Mouse (Mus musculus) liver, embryonic 14.5 days (tissue): ENCODE data around the gene Igfbp4. TPM values are rescaled to one million over a fixed set of nuclear protein-coding genes. Genes with fewer than 3 reads are reported as not detected.

Experiments
- ATAC-seq: fragments of 200-750 bp; cut with Nextera tagmentation; 2 replicates; pipeline ENCODE4 v1.8.0; 2017; ENCODE audit warnings: moderate number of reproducible peaks, mild to moderate bottlenecking, moderate library complexity; ENCODE audit not compliant: insufficient read depth
- DNase-seq, 3 experiments: peaks; one replicate each; pipeline ENCODE4 v3.0.0-alpha.2; 2012 to 2013; ENCODE audit warnings: low read depth in 3 of 3, low spot score in 3 of 3
- H3K27ac ChIP-seq: fragments of 300-500 bp; sonication (generic); 2 replicates; pipeline ENCODE4 v1.5.1; 2014; ENCODE audit warnings: moderate library complexity, mild to moderate bottlenecking, control low read depth, inconsistent platforms
- H3K27me3 ChIP-seq: fragments of 300-500 bp; sonication (generic); 2 replicates; pipeline ENCODE4 v1.6.1; 2014; ENCODE audit warnings: mild to moderate bottlenecking, low read length, moderate library complexity; ENCODE audit not compliant: control insufficient read depth, insufficient read depth
- H3K36me3 ChIP-seq: fragments of 300-500 bp; sonication (generic); replicated peaks from 2 replicates; pipeline ENCODE4 v1.6.1; 2014; ENCODE audit warnings: low read depth; ENCODE audit not compliant: control insufficient read depth, insufficient read depth
- H3K4me1 ChIP-seq, 2 experiments: fragments of 200-500 bp in 1 of 2; fragments of 300-500 bp in 1 of 2; sonication (generic) in 1 of 2; replicated peaks; 2 replicates each; pipeline ENCODE4 v1.6.1; 2012 to 2014; ENCODE audit warnings: antibody characterized with exemption in 1 of 2, inconsistent platforms in 1 of 2, low read length in 1 of 2; ENCODE audit not compliant: control insufficient read depth in 2 of 2, insufficient read depth in 2 of 2
- H3K4me2 ChIP-seq: fragments of 300-500 bp; sonication (generic); 2 replicates; pipeline ENCODE4 v1.6.1; 2014; ENCODE audit warnings: low read depth, mild to moderate bottlenecking, control low read depth, moderate library complexity
- H3K4me3 ChIP-seq, 2 experiments: fragments of 200-500 bp in 1 of 2; fragments of 300-500 bp in 1 of 2; sonication (generic) in 1 of 2; 2 replicates each; pipeline ENCODE4 v1.5.1; 2012 to 2014; ENCODE audit warnings: low read depth in 2 of 2, low read length in 2 of 2, mild to moderate bottlenecking in 2 of 2, control low read depth in 1 of 2, inconsistent platforms in 1 of 2, moderate library complexity in 1 of 2; ENCODE audit not compliant: insufficient read depth in 1 of 2
- H3K9ac ChIP-seq: fragments of 300-500 bp; sonication (generic); replicated peaks from 2 replicates; pipeline ENCODE4 v1.6.1; 2014; ENCODE audit warnings: mild to moderate bottlenecking, control low read depth, moderate library complexity
- H3K9me3 ChIP-seq: fragments of 300-500 bp; sonication (generic); 2 replicates; pipeline ENCODE4 v1.6.1; 2016; ENCODE audit warnings: low read length, mixed read lengths; ENCODE audit not compliant: control insufficient read depth
- CTCF ChIP-seq: IDR thresholded peaks from 2 replicates; pipeline ENCODE4 v1.5.1; 2016; ENCODE audit warnings: antibody characterized with exemption, low read depth, control low read depth
- EP300 ChIP-seq: IDR thresholded peaks from 2 replicates; pipeline ENCODE4 v1.6.1; 2016; ENCODE audit warnings: antibody characterized with exemption, low read depth
- WGBS: fragments of 180-500 bp; shearing (Covaris S2); extraction: QIAGEN DNeasy Blood & Tissue Kit; methylation state at CpG from one replicate; pipeline ENCODE4 v1.1.7; 2014; ENCODE audit not compliant: insufficient replicate concordance; 5-methylcytosine and 5-hydroxymethylcytosine counted together
- polyA plus RNA-seq, 2 experiments: library from polyadenylated mRNA; depleted of rRNA in 1 of 2; stranded (reverse) in 1 of 2; unstranded in 1 of 2; fragments of >200 nt; fragmentation: Nextera tagmentation in 1 of 2; extraction: Ambion mirVana in 1 of 2; gene quantifications; 2 replicates each; pipeline versions ENCODE4 v1.2.1 to v1.2.3; 2012 to 2014

Igfbp4 gene
- polyA plus RNA-seq, 2 experiments, result 71.4 to 115 TPM

DNA sequence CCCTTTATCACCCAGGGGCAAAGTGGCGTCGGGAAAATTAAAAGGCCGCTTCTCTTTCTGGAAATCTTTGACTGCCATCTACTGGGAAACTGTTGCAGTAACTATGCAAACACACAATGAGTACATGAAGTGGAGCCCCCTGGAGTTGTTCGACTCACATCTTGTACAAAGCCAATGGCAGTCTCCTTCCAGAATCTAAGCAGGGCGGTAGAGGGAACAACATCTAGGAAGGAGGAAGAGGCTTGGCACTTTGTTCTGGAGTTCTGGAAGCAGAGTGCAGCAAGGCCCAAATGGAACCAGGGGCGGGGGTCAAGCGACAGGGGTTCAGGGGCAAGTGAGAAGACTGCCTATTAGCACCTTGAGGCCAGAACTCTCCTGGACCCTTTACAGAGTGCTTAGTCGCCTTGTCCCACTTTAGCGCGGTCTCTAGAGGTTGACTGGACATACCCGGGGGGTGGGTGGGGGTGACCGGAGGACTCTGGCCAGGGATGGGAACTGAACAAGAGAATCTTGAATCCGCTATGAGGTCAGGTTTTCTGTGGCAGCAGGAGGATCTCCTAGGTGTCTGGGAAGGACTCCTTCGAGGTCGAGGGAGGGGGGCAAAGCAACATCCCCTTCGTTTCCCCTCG lies 584 bp upstream of the Igfbp4 start:
- Histone ChIP-seq H3K4me1 (peaks cover 0 to 13% of the 10 kb centered on the region in 2 experiments; a peak in 2 of 4 replicates), H3K4me2 (peak overlapping the region; percentile 63)
- DNase-seq, result no peak

DNA sequence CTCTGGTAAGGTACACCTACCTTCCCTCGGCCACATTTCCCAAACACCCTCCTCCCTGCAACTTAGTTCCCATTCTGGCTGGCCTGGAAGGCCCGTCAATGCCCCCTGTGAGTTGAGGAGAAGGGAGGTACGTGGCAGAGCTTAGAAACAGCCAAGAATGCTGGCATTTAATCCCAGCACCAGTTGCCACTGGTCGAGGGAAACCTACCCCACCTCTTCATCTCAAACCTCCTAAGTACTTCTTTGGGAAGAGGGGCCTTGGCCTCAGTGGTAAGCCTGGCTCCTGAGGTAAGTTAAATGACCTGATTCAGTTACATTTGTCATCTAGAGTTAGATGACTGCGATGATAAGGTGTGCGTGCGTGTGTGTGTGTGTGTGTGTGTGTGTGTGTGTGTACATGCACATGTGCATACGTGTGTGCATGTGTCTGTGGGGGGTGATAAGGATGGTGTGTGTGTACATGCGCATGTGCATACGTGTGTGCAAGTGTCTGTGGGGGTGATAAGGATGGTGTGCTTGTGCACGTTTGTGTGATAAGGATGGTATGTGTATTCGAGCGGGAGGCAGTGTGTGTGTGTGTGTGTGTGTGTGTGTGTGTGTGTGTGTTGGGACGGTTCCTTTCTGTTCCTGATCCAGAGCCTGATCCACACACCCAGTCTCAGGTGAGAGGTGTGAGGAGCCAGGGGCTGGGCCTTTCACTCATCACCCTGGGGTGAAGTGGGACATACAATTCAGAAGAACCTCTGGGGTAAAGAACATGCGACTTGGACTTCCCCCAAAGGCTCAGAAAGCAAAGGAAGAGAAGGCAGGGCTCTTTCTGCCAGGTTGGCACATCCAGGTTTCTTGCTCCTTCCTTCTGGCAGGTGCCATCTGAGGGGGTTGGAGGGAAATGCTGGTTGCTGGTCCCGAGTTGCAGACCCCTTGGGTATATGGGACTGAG lies 1.1 kb downstream of the Igfbp4 start:
- Histone ChIP-seq H3K9me3 (no peaks in the 10 kb centered on the region), H3K27me3 (peaks cover 39% of the 10 kb centered on the region), H3K4me1 (peaks cover 0 to 14% of the 10 kb centered on the region in 2 experiments; a peak in 2 of 4 replicates), H3K4me3 (peak overlapping the region; percentile 64 to 72), H3K27ac (peak overlapping the region; percentile 33), H3K4me2 (peak overlapping the region; percentile 63), H3K36me3 (no peaks in the 10 kb centered on the region), H3K9ac (peak overlapping the region; percentile 20)
- DNase-seq, result no peak
- TF ChIP-seq CTCF (no peak), EP300 (no peak)
- WGBS, result 5% methylated on average over 16 of the region's 16 CpGs
- ATAC-seq, result no peak

More for the DNA sequence above, 584 bp upstream of the Igfbp4 start:
- WGBS, result 1% methylated on average over 17 of the region's 17 CpGs
- TF ChIP-seq CTCF, result peak; percentile 50
- TF ChIP-seq EP300, result no peak
- Histone ChIP-seq H3K4me3 (peak overlapping the region; percentile 64 to 72), H3K27ac (no peak overlapping the region), H3K9ac (no peak overlapping the region), H3K36me3 (no peaks in the 10 kb centered on the region), H3K9me3 (no peaks in the 10 kb centered on the region), H3K27me3 (peaks cover 39% of the 10 kb centered on the region)
- ATAC-seq, result no peak

DNA sequence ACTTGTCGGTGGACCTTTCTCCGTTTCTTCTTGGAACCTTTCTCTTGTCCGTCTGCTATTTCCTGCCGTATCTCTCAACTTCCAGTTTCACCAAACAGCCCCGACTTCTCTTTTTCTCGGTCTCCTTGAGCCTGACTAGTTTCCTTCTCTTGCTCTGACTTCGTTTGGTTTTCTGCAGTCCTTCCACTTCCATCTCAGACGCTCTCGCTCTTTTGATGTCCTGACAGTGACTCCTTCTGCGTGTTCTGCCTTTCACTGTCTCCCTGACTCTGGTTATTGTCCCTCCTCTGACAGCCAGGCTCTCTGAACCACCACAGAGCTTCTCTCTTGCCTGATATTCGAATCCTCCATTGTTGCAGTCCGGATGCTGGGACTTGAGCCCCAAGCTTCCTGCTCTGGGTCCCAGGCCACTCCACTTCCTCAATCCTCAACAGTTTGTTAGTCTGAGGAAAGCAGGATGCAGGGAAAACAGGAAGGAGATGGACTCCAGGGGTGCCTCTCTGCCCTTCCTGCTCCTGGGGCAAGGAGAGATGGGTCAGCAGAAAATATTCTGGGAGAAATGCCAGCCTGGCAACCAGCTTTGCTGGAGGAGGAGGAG lies 1.9 kb downstream of the Igfbp4 start:
- Histone ChIP-seq H3K9me3 (no peaks in the 10 kb centered on the region), H3K4me2 (peak overlapping the region; percentile 63), H3K27ac (peak overlapping the region; percentile 33), H3K4me3 (peak overlapping the region; percentile 64 to 72), H3K27me3 (peaks cover 39% of the 10 kb centered on the region), H3K36me3 (no peaks in the 10 kb centered on the region), H3K4me1 (peaks cover 0 to 14% of the 10 kb centered on the region in 2 experiments; a peak in 2 of 4 replicates), H3K9ac (peak overlapping the region; percentile 9; the same call in 1 of the 2 replicates)
- DNase-seq (no peak), ATAC-seq (no peak)
- 8% methylated on average over 12 of the region's 12 CpGs for WGBS
- TF ChIP-seq CTCF (no peak), EP300 (no peak)

DNA sequence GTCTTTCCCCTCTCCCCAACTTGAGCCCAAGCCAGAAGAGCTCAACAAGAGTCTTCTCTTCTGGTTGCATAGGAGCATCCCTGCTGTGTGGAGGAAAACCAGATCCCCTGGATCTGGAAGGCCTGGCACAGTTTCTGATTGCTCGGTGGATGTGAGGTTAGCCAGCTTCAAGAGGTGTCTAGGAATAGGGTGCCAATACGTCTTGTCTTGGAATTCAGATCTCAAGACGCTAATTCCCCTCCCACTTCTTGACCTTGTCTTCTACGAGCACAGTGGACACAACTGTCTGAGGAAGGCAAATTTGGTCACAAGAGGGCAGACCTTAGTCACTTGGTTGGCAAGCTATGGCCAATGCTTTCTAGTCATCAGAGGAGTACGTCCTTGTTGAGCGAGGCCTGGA lies 2.6 kb downstream of the Igfbp4 start:
- Histone ChIP-seq H3K9ac (no peak overlapping the region), H3K4me3 (no peak overlapping the region), H3K9me3 (no peaks in the 10 kb centered on the region), H3K36me3 (no peaks in the 10 kb centered on the region; the same call in 1 of the 2 replicates), H3K27ac (no peak overlapping the region), H3K27me3 (peaks cover 39% of the 10 kb centered on the region), H3K4me1 (peaks cover 0 to 14% of the 10 kb centered on the region in 2 experiments; a peak in 2 of 4 replicates), H3K4me2 (peak overlapping the region; percentile 46)
- DNase-seq (no peak), ATAC-seq (no peak)
- TF ChIP-seq CTCF (no peak), EP300 (no peak)
- WGBS, result 55% methylated on average over 6 of the region's 6 CpGs
